Mouse (Mus musculus): ENCODE results near the gene Mpc1. TPM values are rescaled to one million over a fixed set of nuclear protein-coding genes. Genes with fewer than 3 reads are reported as not detected.

Mpc1 gene
- polyA plus RNA-seq, 1 experiment from 2014 or later, result 125 TPM

Other genes starting within 250 kb of the Mpc1 start
- 0.96 TPM in 1 of 2 replicates, not detected in the other for gene Gm49673, start 135.1 kb upstream of the Mpc1 start, polyA plus RNA-seq (2014; fragmentation: Nextera tagmentation; extraction: Ambion mirVana)
- gene Rnaset2a, start 134.8 kb upstream of the Mpc1 start, polyA plus RNA-seq (2014; fragmentation: Nextera tagmentation; extraction: Ambion mirVana), result 14.9 and 15.9 TPM in 2 replicates
- gene Fgfr1op, start 117.4 kb upstream of the Mpc1 start, polyA plus RNA-seq (2014; fragmentation: Nextera tagmentation; extraction: Ambion mirVana), result 45.9 and 51.2 TPM in 2 replicates
- not detected in 2 replicates for gene Ccr6, start 46.9 kb upstream of the Mpc1 start, polyA plus RNA-seq (2014; fragmentation: Nextera tagmentation; extraction: Ambion mirVana)
- 72.5 and 79.6 TPM in 2 replicates for gene Sft2d1, start 28.2 kb downstream of the Mpc1 start, polyA plus RNA-seq (2014; fragmentation: Nextera tagmentation; extraction: Ambion mirVana)
- gene Prr18, start 54.6 kb downstream of the Mpc1 start, polyA plus RNA-seq (2014; fragmentation: Nextera tagmentation; extraction: Ambion mirVana), result 1.5 TPM in 2 replicates
- 0.53 and 0.59 TPM in 2 replicates for gene T2, start 73.1 kb downstream of the Mpc1 start, polyA plus RNA-seq (2014; fragmentation: Nextera tagmentation; extraction: Ambion mirVana)
- 0.22 and 0.85 TPM in 2 replicates for gene T, start 151.5 kb downstream of the Mpc1 start, polyA plus RNA-seq (2014; fragmentation: Nextera tagmentation; extraction: Ambion mirVana)
- gene Pde10a, start 242.5 kb downstream of the Mpc1 start, polyA plus RNA-seq (2014; fragmentation: Nextera tagmentation; extraction: Ambion mirVana), result 5.7 and 7.6 TPM in 2 replicates

Data from hindbrain, embryonic 11.5 days (tissue).